Mouse (Mus musculus) small intestine, adult 2 months (tissue): ENCODE measurements around the gene Slc16a8.

ENCODE experiments used
- CTCF ChIP-seq: fragments of 200-500 bp; IDR thresholded peaks from 2 replicates; pipeline ENCODE4 v1.5.1; 2012; ENCODE audit warnings: low read depth, mild to moderate bottlenecking, control low read depth, inconsistent platforms, low read length, moderate library complexity, mixed read lengths; ENCODE audit not compliant: insufficient replicate concordance, insufficient read length; ENCODE audit errors: extremely low read depth
- POLR2A ChIP-seq: fragments of 200-500 bp; IDR thresholded peaks from 2 replicates; pipeline ENCODE4 v1.6.1; 2012; ENCODE audit warnings: low read depth, mild to moderate bottlenecking, control low read depth, inconsistent platforms, low read length, moderate library complexity

GRCm38 (mm10) chr15:79287091-79287490 lies 32.5 kb upstream of the Slc16a8 start:
- no peak for TF ChIP-seq POLR2A
- TF ChIP-seq CTCF, result no peak
